Mouse (Mus musculus) adrenal gland, postnatal 0 days (tissue): ENCODE data around the gene Arl13b. TPM values are rescaled to one million over a fixed set of nuclear protein-coding genes. Genes with fewer than 3 reads are reported as not detected.

Source experiments
- microRNA-seq: library from miRNA; unstranded; fragments of <30 nt; microRNA quantifications from one replicate; pipeline ENCODE4, GENCODE M21; 2016; ENCODE audit warnings: borderline replicate concordance; ENCODE audit not compliant: insufficient number of aligned reads
- polyA plus RNA-seq: library from polyadenylated mRNA; unstranded; fragments of >200 nt; fragmentation: Nextera tagmentation; extraction: Ambion mirVana; gene quantifications from 2 replicates; pipeline ENCODE4 v1.2.1, GENCODE M21; 2015

Arl13b gene
- 12.4 and 13.4 TPM in 2 replicates for polyA plus RNA-seq

DNA sequence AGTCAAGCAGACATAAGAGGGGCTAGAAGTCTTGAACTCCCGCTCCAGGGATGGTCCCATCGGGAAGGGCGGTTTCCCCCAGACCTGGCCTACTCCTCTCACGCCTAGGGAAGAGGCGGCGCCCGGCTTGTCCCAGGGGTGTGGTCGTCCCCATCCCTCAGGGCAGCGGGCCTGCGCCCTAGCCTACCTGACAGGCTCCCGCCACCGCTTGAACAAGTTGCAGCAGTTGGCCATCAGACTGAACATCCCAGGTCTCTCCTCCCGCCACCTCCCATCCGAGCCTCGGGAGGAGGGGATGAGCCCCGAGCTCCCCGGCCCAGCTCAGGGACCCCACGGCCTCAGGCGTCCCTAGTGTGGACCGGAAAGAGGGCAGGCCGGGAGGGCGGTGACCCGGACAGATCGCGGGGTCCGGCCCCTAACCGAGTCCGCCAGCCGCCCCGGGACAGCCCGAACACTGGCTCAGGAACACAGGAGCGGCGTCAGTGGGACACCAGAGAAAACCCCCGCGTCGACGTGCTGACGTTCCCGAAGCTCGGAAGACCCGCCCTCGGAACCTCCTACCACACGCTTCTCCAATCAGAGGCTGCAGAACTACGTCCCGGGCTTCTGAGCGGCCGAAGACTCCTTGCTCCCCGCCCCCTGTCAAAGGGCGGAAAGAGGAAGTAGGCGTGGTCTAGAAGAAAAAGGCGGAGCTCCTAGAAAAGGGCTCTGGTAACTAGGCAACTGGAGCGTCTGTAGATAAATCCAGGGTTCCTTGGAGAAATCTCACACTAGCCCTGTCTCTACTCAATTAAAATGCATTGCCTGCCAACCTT, at the start of gene Arl13b:
Gene Arl13b (minus strand): TSS at position 543 of the 815 bp plus-strand sequence.

DNA sequence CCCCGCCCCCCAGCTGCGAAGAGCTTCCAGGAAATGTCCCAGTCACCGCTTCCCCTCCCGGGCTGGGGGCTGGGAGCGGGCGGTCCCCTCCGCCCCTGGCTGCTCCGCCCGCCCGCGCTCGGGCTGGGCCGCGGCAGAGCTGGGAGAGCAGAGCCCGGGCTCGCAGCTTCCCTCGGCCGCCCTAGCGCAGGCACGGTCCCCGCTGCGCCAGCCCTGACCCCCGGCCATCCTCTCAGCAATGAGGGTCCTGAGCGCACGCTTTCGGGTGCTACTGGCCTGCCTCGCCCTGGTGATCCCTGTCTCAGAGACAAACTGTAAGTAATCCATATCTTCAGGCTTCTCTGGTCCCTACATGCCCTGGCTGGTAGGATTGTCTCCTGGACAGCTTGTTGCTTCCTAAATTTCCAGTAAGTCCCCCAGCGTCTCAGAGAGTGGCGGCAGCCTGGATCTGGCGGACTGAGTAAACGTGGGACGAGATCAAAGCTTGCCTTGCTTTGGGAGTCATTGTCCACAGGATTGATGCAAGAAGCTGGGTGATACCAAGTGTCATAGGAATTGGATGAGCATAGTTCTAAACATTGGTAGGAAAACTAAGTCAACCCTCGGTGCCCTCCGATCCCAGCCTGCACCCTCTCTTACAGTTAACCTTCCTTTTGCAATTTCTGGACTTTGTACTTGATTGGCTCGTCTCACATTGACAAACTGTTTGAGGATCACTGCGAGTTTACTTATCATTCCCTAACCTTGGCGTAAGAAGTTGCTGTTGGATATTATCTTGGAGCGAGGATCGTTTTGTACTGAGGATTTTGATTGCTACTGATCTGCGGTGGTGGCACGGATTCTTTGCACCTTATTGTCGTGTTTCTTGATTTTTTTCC, 7.6 kb upstream of the Arl13b start, which contains the start of gene Pros1:
Gene Pros1 (plus strand): TSS at position 117 of the 878 bp plus-strand sequence.

DNA sequence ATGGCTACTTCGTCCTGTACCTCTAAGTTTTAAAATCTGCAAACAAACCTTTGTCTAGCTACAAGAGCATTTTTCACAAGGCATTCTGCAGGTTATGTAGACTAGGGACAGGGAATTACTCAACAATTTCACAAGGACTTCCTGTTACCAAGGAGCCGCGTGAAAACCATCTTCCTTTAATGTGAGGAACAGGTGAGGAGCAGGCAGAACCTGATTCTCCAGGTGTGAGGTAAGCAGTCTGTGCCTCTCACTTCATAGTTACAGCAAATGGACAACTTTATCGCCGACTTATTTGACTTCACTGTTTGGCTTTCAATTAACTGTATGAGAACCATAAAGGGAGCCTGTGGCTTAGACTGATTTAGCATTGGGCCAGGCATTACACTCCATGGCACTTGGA, 32.3 kb downstream of the Arl13b start, which contains the start of gene Stx19:
Gene Stx19 (plus strand): TSS at position 186 of the 400 bp plus-strand sequence.

DNA sequence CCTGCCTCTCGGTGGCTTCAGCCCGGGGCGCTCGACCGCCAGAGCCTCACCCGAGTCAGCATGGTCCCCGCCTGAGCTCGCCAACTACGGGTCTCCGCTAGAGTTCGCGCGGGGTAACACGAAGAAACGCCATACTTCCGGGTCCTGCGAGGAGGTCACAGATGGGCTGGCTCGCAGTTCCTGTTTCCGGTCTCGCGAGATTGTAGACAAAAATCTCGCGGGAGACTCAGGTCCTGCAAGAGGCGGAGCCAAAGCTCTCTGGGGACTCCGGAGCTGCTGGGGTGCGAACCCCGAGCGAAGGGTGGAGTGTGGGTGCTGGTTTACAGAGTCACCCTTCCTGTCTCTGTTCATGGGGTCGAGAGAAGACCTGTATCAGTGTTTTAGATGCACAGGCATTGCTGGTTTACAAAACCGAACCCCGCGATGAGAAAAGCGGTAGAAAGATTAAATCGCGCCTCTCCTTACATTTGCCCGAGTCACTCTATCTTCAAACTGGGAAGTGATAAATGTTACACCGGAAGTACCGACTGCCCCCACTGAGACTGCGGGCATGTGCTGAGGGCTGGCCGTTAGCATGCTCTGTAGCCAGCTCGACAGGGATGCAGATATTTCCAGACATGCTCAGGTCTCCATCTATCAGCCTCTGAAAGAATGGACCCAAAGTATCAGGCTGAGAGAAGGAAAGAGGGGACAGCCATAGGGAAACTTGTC, 60.1 kb downstream of the Arl13b start, which contains the start of gene Nsun3:
Gene Nsun3 (minus strand): TSS at position 198 of the 711 bp plus-strand sequence.

Small RNAs within 50 kb of the gene (microRNA-seq; reads per million reads assigned to microRNA genes)
- not detected for gene Gm25986

Other genes starting within 250 kb of the Arl13b start
- 6.3 and 9.7 TPM in 2 replicates for gene Nsun3, start 60.2 kb downstream of the Arl13b start, polyA plus RNA-seq
- 0.22 and 0.30 TPM in 2 replicates for gene Stx19, start 32.4 kb downstream of the Arl13b start, polyA plus RNA-seq
- 46.4 and 79.3 TPM in 2 replicates for gene Pros1, start 7.3 kb upstream of the Arl13b start, polyA plus RNA-seq